Mouse (Mus musculus) C2C12 (cell line): ENCODE results near the gene Wdr1. TPM values are rescaled to one million over a fixed set of nuclear protein-coding genes. Genes with fewer than 3 reads are reported as not detected.

Source experiments
- H3K27me3 ChIP-seq: one replicate; pipeline ENCODE4 v1.6.1; 2011; ENCODE audit not compliant: control insufficient read depth, insufficient read depth, insufficient read length
- H3K36me3 ChIP-seq: one replicate; pipeline ENCODE4 v1.6.1; 2011; ENCODE audit not compliant: control insufficient read depth, insufficient read depth
- H3K4me3 ChIP-seq: one replicate; pipeline ENCODE4 v1.5.1; 2011; ENCODE audit warnings: mild to moderate bottlenecking, control low read depth; ENCODE audit not compliant: poor library complexity, insufficient read depth, severe bottlenecking
- H3K79me2 ChIP-seq: one replicate; pipeline ENCODE4 v1.6.1; 2011; ENCODE audit not compliant: control insufficient read depth, insufficient read depth
- H3K79me3 ChIP-seq: one replicate; pipeline ENCODE4 v1.6.1; 2011; ENCODE audit warnings: low read depth, control low read depth
- H3ac ChIP-seq: one replicate; pipeline ENCODE3; 2011; ENCODE audit warnings: low read depth; ENCODE audit not compliant: control insufficient read depth, insufficient read length
- CEBPB ChIP-seq: IDR thresholded peaks from one replicate; pipeline ENCODE4 v1.6.1; 2011; ENCODE audit warnings: low read depth, mild to moderate bottlenecking, control low read depth, moderate library complexity
- CTCF ChIP-seq: IDR thresholded peaks from one replicate; pipeline ENCODE4 v1.5.1; 2011; ENCODE audit not compliant: control insufficient read depth, insufficient read depth, insufficient read length
- FOSL1 ChIP-seq: IDR thresholded peaks from one replicate; pipeline ENCODE4 v1.8.0; 2011; ENCODE audit warnings: mild to moderate bottlenecking, low read length; ENCODE audit not compliant: poor library complexity, insufficient read depth, severe bottlenecking
- MAX ChIP-seq: IDR thresholded peaks from one replicate; pipeline ENCODE4 v1.6.1; 2011; ENCODE audit warnings: mild to moderate bottlenecking, control low read depth
- MYOD1 ChIP-seq: IDR thresholded peaks from one replicate; pipeline ENCODE4 v1.6.1; 2011; ENCODE audit warnings: low read depth; ENCODE audit not compliant: control insufficient read depth, insufficient read length
- MYOG ChIP-seq: IDR thresholded peaks from one replicate; pipeline ENCODE4 v1.6.1; 2011; ENCODE audit not compliant: control insufficient read depth, insufficient read length; ENCODE audit errors: extremely low read depth
- USF1 ChIP-seq: IDR thresholded peaks from one replicate; pipeline ENCODE4 v1.6.1; 2011; ENCODE audit warnings: low read depth, mild to moderate bottlenecking, control low read depth, moderate library complexity
- polyA plus RNA-seq: library from polyadenylated mRNA; unstranded; fragments of >200 nt; fragmentation: generic; extraction: Trizol; gene quantifications from one replicate; pipeline ENCODE4 v1.2.1, GENCODE M21; 2012; ENCODE audit warnings: missing spikeins

Wdr1 gene
- polyA plus RNA-seq, 1 experiment, result 348 TPM

GRCm38 (mm10) chr5:38583026-38583425, 20.0 kb upstream of the Wdr1 start:
- H3K27me3 ChIP-seq, result peaks cover 14% of the 10 kb centered on the region
- no peak for TF ChIP-seq MAX
- no peak for TF ChIP-seq MYOD1
- TF ChIP-seq FOSL1, result no peak
- TF ChIP-seq CTCF, result no peak
- TF ChIP-seq MYOG, result no peak
- TF ChIP-seq USF1, result no peak
- no peak for TF ChIP-seq CEBPB
- H3ac ChIP-seq, result no peak overlapping the region
- H3K4me3 ChIP-seq, result no peak overlapping the region
- no peaks in the 10 kb centered on the region for H3K79me3 ChIP-seq
- no peaks in the 10 kb centered on the region for H3K79me2 ChIP-seq
- no peaks in the 10 kb centered on the region for H3K36me3 ChIP-seq

- H3K79me3 ChIP-seq, result no peaks in the 10 kb centered on the region
- H3K79me2 ChIP-seq, result no peaks in the 10 kb centered on the region
- H3ac ChIP-seq, result no peak overlapping the region
- H3K4me3 ChIP-seq, result no peak overlapping the region
- no peaks in the 10 kb centered on the region for H3K36me3 ChIP-seq
- peaks cover 21% of the 10 kb centered on the region for H3K27me3 ChIP-seq
- no peak for TF ChIP-seq MYOG
- TF ChIP-seq CTCF, result peak; percentile 69
These were observed 17.7 kb upstream of the Wdr1 start for GRCm38 (mm10) chr5:38580703-38581102.

- Histone ChIP-seq H3K36me3 (no peaks in the 10 kb centered on the region), H3K79me3 (no peaks in the 10 kb centered on the region), H3K79me2 (no peaks in the 10 kb centered on the region), H3ac (no peak overlapping the region), H3K4me3 (no peak overlapping the region), H3K27me3 (peaks cover 5% of the 10 kb centered on the region)
- TF ChIP-seq FOSL1, result no peak
- no peak for TF ChIP-seq MYOD1
These were observed 7.9 kb upstream of the Wdr1 start for GRCm38 (mm10) chr5:38570876-38571275.

DNA sequence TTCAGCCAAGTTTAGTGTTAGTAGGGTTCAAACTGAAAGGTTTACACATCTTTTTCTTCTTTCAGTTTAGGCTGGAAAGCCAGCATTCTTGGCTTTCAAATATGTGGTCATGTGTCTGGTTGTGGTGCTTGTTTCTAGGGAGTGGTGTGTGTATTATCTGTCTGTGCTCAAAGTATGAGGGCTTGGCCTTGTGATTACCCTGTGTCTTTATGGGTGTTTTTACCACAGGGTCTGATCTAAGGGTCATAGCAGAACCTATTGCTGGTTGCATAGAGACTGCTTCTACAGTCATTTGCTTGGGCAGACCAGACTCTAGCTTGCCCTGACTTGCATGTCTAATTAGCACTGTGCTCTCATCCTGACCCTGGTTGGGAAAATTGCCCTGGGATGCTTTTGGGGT, 5.6 kb upstream of the Wdr1 start:
- Histone ChIP-seq H3ac (no peak overlapping the region), H3K4me3 (no peak overlapping the region), H3K79me3 (no peaks in the 10 kb centered on the region), H3K27me3 (no peaks in the 10 kb centered on the region), H3K36me3 (no peaks in the 10 kb centered on the region), H3K79me2 (no peaks in the 10 kb centered on the region)
- no peak for TF ChIP-seq MAX
- TF ChIP-seq CTCF, result no peak
- TF ChIP-seq FOSL1, result no peak

DNA sequence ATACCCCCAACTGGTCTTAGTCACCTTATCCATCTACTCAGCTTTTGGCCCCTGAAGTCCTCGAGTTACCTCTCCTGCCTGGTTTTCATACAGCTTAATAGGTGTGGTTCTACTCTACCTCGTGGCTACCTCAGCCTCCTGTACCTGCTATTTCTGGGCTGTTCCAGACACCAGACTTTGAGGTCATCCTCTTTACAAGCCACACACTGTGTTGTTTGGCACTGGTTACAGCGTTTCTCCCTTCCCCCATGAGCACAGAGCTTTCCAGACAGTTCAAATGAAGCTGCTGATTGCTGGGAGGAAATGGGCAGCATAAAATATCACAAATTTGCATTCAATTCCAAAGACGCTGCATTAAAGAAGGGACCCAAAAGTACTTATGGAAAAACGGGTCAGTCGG, 1.8 kb upstream of the Wdr1 start:
- TF ChIP-seq MYOG, result no peak
- Histone ChIP-seq H3K27me3 (no peaks in the 10 kb centered on the region), H3K79me3 (peaks cover 16% of the 10 kb centered on the region), H3K36me3 (peaks cover 7% of the 10 kb centered on the region), H3K79me2 (peaks cover 28% of the 10 kb centered on the region), H3ac (no peak overlapping the region), H3K4me3 (no peak overlapping the region)

GRCm38 (mm10) chr5:38561426-38562024, 1.5 kb downstream of the Wdr1 start:
- no peaks in the 10 kb centered on the region for H3K27me3 ChIP-seq
- peak overlapping the region; percentile 90 for H3K4me3 ChIP-seq
- peak overlapping the region; percentile 97 for H3ac ChIP-seq
- peaks cover 37% of the 10 kb centered on the region for H3K36me3 ChIP-seq
- peaks cover 61% of the 10 kb centered on the region for H3K79me2 ChIP-seq
- peaks cover 48% of the 10 kb centered on the region for H3K79me3 ChIP-seq
- TF ChIP-seq FOSL1 (no peak), MAX (no peak), CTCF (no peak), USF1 (no peak), CEBPB (no peak), MYOD1 (no peak), MYOG (no peak)
